Mouse (Mus musculus) kidney, adult 9 months (tissue): ENCODE results near the gene Lrig1.
A peak's percentile ranks its signal among the peaks of the same experiment; 100 is the strongest.

Experiments
- DNase-seq: peaks from one replicate; pipeline ENCODE4 v3.0.0; 2022

The Lrig1 gene

GRCm38 (mm10) chr6:94700067-94700491 lies at the start of gene Lrig1:
Gene Lrig1 (minus strand): TSS chr6:94700158.
- DNase-seq: peak; percentile 99

GRCm38 (mm10) chr6:94749626-94750025 lies 49.7 kb upstream of the Lrig1 start:
- DNase-seq: no peak

GRCm38 (mm10) chr6:94748361-94748760 lies 48.4 kb upstream of the Lrig1 start:
- DNase-seq: no peak

- no peak for DNase-seq
Measured at GRCm38 (mm10) chr6:94740117-94740729, 40.3 kb upstream of the Lrig1 start.

- no peak for DNase-seq
Measured at GRCm38 (mm10) chr6:94738647-94739046, 38.7 kb upstream of the Lrig1 start.

- DNase-seq: no peak
Measured at GRCm38 (mm10) chr6:94733878-94734277, 33.9 kb upstream of the Lrig1 start.

- DNase-seq: peak; percentile 72
Measured at GRCm38 (mm10) chr6:94729847-94730246, 29.9 kb upstream of the Lrig1 start.

GRCm38 (mm10) chr6:94729132-94729531 lies 29.2 kb upstream of the Lrig1 start:
- DNase-seq: no peak

- no peak for DNase-seq
Measured at GRCm38 (mm10) chr6:94724612-94725011, 24.7 kb upstream of the Lrig1 start.

GRCm38 (mm10) chr6:94718607-94719346 lies 18.8 kb upstream of the Lrig1 start:
- DNase-seq: no peak

GRCm38 (mm10) chr6:94717705-94718489 lies 17.9 kb upstream of the Lrig1 start:
- DNase-seq: no peak

GRCm38 (mm10) chr6:94715645-94715940 lies 15.6 kb upstream of the Lrig1 start:
- no peak for DNase-seq

- no peak for DNase-seq
Measured at GRCm38 (mm10) chr6:94714815-94715644, 15.1 kb upstream of the Lrig1 start.

- no peak for DNase-seq
Measured at GRCm38 (mm10) chr6:94709832-94710231, 9.9 kb upstream of the Lrig1 start.

GRCm38 (mm10) chr6:94709150-94709549 lies 9.2 kb upstream of the Lrig1 start:
- peak; percentile 80 for DNase-seq

- DNase-seq: no peak
Measured at GRCm38 (mm10) chr6:94707254-94707653, 7.3 kb upstream of the Lrig1 start.

GRCm38 (mm10) chr6:94705931-94706330 lies 6.0 kb upstream of the Lrig1 start:
- DNase-seq: no peak

- no peak for DNase-seq
Measured at GRCm38 (mm10) chr6:94702993-94703392, 3.0 kb upstream of the Lrig1 start.

GRCm38 (mm10) chr6:94701071-94701470 lies 1.1 kb upstream of the Lrig1 start:
- no peak for DNase-seq

GRCm38 (mm10) chr6:94700612-94701011 lies 654 bp upstream of the Lrig1 start:
- DNase-seq: peak; percentile 91

GRCm38 (mm10) chr6:94699173-94699987 lies 578 bp downstream of the Lrig1 start:
- DNase-seq: peak; percentile 52
